Mouse (Mus musculus): Measurements from ENCODE around the gene Gpr27. TPM values are rescaled to one million over a fixed set of nuclear protein-coding genes. Genes with fewer than 3 reads are reported as not detected.

Gene Gpr27
- total RNA-seq (2021), result 1 to 10 TPM; 3.1 to 4.7 TPM

GRCm38 (mm10) chr6:99692206-99692915 lies at the start of gene Gpr27:
Gpr27 (plus strand) TSS chr6:99692679.
- DNase-seq, result peak; percentile 18 to 31
- intact Hi-C loops (cut with DNase I), result no loop called here

DNA sequence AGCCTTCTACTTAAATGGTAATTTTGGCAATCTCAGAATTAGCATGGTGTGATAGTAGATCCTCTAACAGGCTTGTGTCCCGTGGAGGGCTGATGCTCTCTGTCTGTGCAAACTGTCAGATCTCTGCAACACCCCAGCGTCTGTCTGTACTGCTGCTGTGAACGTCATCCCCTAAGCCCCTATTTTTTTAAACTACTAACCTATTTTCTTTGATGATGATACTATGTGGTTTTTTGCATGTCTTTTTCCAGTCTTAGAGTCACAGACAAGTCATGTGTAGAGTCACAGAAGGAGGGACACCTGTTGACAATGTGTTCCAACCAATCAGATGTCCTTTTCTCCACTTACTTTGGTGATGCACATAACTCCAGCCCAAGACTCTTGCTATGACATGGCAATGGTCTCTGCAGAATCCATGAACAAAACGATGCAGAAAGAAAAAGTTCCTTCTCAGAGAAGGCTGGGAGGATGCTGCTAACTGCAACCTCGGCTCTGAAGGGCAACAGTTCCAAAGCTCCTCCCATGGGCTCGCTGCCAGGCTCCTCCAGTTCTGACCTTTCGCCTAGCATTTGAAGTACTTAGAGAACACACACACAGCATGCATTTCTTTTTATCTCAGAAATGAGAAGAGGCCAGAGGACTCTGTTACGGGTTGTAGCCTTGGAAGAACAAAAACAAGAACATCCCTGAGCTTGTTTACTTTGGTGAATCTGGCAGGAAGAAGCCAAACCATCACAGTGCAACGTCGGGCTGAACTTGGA lies 48.9 kb upstream of the Gpr27 start:
- peak; percentile 80 for DNase-seq
- intact Hi-C loops (cut with DNase I), result no loop called here

DNA sequence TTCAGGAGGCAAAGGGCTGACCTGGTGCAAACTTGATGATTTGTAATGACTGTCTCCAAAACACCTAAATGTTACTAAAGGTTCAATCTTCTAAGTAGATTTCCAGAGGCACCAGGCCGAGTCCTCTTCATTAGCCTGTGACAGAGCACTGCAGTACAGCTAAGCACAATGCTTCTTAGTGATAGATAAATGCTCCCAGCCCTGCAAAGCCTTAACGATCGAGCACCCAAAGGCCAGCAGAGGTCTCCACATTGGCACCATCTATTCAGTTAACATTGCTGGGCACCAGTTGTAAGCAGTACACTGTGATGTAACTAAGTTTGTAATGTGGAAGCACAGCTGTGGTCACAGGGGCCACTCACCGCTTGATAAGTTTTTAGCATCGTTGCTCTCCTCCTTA lies 48.1 kb upstream of the Gpr27 start:
- DNase-seq, result no peak
- intact Hi-C loops (cut with DNase I), result no loop called here

- intact Hi-C loops (cut with DNase I), result no loop called here
- DNase-seq, result no peak
Measured at GRCm38 (mm10) chr6:99644876-99645275, 47.6 kb upstream of the Gpr27 start.

- intact Hi-C loops (cut with DNase I), result no loop called here
- no peak for DNase-seq
Measured at GRCm38 (mm10) chr6:99646344-99646743, 46.1 kb upstream of the Gpr27 start.

GRCm38 (mm10) chr6:99649307-99649706 lies 43.2 kb upstream of the Gpr27 start:
- no peak for DNase-seq

GRCm38 (mm10) chr6:99652341-99652740 lies 40.1 kb upstream of the Gpr27 start:
- intact Hi-C loops (cut with DNase I), result no loop called here
- DNase-seq, result no peak

More at GRCm38 (mm10) chr6:99649307-99649706, 43.2 kb upstream of the Gpr27 start:
- intact Hi-C loops (cut with DNase I), result no loop called here

DNA sequence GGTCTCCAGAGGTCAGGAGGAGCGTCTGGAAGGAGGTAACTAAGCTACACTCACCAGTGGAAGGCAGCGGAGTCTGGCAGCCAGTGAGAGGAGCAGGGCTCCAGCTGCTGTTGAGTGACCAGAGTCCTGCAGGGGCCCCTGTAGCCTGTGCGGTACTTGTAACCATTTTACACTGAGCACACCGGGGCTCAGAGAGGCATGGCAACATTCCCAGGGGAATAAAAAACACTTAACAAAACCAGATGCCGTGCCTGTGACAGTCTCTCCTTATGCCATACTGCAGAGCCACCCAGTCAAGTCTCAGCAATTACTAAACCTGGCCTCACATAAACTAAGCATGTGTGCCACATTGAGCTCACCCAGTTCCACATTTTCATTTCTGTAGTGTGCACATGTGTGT lies 38.1 kb upstream of the Gpr27 start:
- DNase-seq, result no peak
- intact Hi-C loops (cut with DNase I), result no loop called here

GRCm38 (mm10) chr6:99655488-99655887 lies 37.0 kb upstream of the Gpr27 start:
- intact Hi-C loops (cut with DNase I), result no loop called here
- DNase-seq, result no peak

DNA sequence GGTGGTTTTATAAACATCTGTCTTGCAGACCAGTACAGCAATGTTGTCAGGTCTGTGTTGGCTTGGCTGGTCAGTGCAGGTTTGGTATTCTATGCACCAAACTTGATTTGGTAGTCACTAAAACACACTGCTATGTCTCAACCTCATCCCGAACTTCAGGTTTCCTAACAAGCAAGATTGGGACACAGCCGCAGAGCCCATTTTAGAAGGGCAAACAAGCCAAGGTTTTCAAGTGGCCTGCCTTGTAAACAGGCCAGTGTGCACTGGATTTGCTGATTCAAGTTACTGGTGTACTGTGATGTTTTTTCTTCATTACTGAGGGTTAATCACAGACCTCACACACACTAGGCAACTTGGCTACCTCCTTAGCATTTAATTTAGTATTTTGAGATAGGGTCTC lies 36.4 kb upstream of the Gpr27 start:
- intact Hi-C loops (cut with DNase I), result no loop called here
- DNase-seq, result no peak

- no peak for DNase-seq
- intact Hi-C loops (cut with DNase I), result no loop called here
Measured at GRCm38 (mm10) chr6:99658586-99658985, 33.9 kb upstream of the Gpr27 start.

DNA sequence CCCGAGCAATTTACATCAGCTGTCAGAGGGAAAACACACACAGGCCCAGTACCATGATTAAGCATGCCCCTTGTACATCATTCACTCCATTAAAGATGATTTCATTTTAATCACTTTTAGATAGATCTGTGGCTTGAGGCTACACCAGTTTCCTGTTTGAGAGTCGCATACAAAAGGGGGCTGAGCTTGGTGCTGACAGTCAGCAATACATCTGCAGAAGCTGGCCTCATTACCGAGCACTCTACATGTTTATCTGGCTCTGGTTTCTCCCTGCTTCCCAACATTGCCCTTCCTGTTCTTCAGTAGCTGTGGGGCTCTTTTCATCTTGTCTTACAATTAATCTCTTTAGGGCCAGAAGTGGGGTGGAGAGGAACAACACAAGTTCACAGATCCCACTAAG lies 32.0 kb upstream of the Gpr27 start:
- no peak for DNase-seq
- intact Hi-C loops (cut with DNase I), result no loop called here

DNA sequence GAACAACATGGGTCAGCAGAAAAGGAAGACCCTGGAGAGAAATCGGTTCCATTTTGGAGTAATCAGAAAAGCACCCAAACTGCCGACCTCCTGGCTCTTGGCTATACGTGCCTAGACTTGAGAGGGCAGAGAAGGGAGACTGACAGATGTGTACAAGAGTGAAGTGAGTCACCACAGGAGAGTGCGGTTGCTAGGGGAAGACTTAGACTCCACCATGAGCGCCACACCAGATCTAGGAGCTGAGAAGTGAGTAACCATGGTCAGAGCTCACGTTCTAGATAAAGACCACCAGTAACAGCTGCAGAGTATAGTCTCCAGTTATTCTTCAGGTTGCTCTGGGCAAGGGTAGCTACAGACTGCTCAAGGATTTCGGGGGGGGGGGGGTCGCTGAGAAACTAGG lies 29.2 kb upstream of the Gpr27 start:
- no peak for DNase-seq
- intact Hi-C loops (cut with DNase I), result no loop called here

DNA sequence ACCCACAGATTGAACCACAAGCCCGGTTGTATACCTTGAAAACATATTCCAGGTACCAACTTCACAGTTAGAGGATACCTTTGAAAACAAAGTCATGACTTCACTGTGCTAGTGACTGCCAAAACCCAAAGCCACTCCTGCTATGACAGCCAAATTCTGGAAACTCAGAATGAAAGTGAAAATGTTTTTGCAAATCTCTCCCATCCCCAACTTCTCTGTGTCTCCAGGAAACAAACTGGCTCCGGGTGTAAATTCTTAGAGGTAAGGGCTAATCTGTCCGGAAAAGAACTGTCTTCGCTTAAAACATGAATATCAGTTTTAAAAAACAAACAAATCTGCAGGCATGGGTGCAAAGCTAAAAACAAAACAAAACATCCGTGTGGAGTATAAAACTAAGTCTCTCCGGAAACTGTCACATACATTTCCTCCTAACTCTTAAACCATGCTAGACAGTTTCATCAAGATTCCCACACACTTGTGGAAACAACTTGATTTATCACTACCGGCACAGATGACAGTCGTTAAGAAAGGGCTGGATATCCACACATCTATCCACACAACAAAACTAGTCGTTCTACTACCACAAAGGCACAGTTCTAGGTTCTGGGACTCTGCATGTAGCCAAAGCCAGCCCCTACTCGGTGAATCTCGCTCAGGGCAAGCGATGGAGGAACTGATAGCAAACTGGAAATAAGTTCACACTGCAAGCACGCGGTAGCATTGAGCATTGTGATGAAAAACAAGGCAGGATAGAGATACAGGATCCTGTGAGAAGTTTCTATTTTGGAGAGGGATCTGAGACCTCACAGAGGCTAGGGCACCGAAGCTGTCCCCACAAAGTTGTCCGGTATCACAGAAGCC lies 26.8 kb upstream of the Gpr27 start:
- intact Hi-C loops (cut with DNase I), result loop anchor here (5.0 kb wide), 2 partner anchors 117 to 622 kb away; partner anchors contain the start of gene Rybp
- DNase-seq, result peak in 1 of 2 experiments; percentile 32

- intact Hi-C loops (cut with DNase I), result loop anchor here (5.0 kb wide), 2 partner anchors 116 to 621 kb away; partner anchors contain the start of gene Rybp
Measured at GRCm38 (mm10) chr6:99666318-99667171, 25.9 kb upstream of the Gpr27 start, which contains the start of the genes Eif4e3 and Gm20696. Eif4e3 (minus strand) TSS chr6:99666771. Gm20696 (minus strand) TSS chr6:99666797.

GRCm38 (mm10) chr6:99667290-99667689 lies 25.2 kb upstream of the Gpr27 start:
- intact Hi-C loops (cut with DNase I), result loop anchor here (5.0 kb wide), 2 partner anchors 115 to 620 kb away; partner anchors contain the start of gene Rybp
- DNase-seq, result no peak

More at GRCm38 (mm10) chr6:99666318-99667171, 25.9 kb upstream of the Gpr27 start, which contains the start of the genes Eif4e3 and Gm20696:
- DNase-seq, result peak; percentile 78 to 79

GRCm38 (mm10) chr6:99669481-99670325 lies 22.8 kb upstream of the Gpr27 start:
- intact Hi-C loops (cut with DNase I), result loop anchor here (5.0 kb wide), 2 partner anchors 113 to 618 kb away; partner anchors contain the start of gene Rybp
- no peak for DNase-seq

- DNase-seq, result peak; percentile 50 to 74
- intact Hi-C loops (cut with DNase I), result no loop called here
Measured at GRCm38 (mm10) chr6:99670481-99671119, 21.9 kb upstream of the Gpr27 start.

Data from heart, postnatal 10 days (tissue).